Mouse (Mus musculus) stomach, embryonic 16.5 days (tissue): ENCODE measurements around the gene Chac2. TPM values are rescaled to one million over a fixed set of nuclear protein-coding genes. Genes with fewer than 3 reads are reported as not detected.

Experiments used
- polyA plus RNA-seq: library from polyadenylated mRNA; unstranded; fragments of >200 nt; fragmentation: Nextera tagmentation; extraction: Ambion mirVana; gene quantifications from 2 replicates; pipeline ENCODE4 v1.2.1, GENCODE M21; 2015

Gene Chac2
- polyA plus RNA-seq, 1 experiment from 2014 or later = 37.8 TPM

Other genes with a start within 250 kb of the Chac2 start
- 14.7 and 16.1 TPM in 2 replicates for gene Psme4, start 214.6 kb downstream of the Chac2 start, polyA plus RNA-seq
- 0.32 and 0.36 TPM in 2 replicates for gene Gpr75, start 101.0 kb downstream of the Chac2 start, polyA plus RNA-seq
- gene Asb3, start 100.9 kb downstream of the Chac2 start, polyA plus RNA-seq = 27.6 and 27.7 TPM in 2 replicates
- gene Erlec1, start 32.0 kb downstream of the Chac2 start, polyA plus RNA-seq = 11.4 and 14.2 TPM in 2 replicates
- not detected in 2 replicates for gene Gm17332, start 196.1 kb upstream of the Chac2 start, polyA plus RNA-seq